Mouse (Mus musculus) kidney, embryonic 15.5 days (tissue): Measurements from ENCODE around the gene 0610040J01Rik. TPM values are rescaled to one million over a fixed set of nuclear protein-coding genes. Genes with fewer than 3 reads are reported as not detected.
"Not testable (repeated sequence)": the region's sequence is repeated elsewhere in the genome, so short reads cannot be mapped to it uniquely, and the experiment has no call there.

Experiments used
- ATAC-seq: fragments of 200-750 bp; cut with Nextera tagmentation; replicated peaks from 2 replicates; pipeline ENCODE4 v1.8.0; 2017; ENCODE audit warnings: moderate TSS enrichment; ENCODE audit not compliant: low FRiP score
- H3K27ac ChIP-seq: fragments of 300-500 bp; sonication (generic); 2 replicates; pipeline ENCODE4 v1.5.1; 2015; ENCODE audit warnings: mild to moderate bottlenecking, inconsistent platforms
- H3K27me3 ChIP-seq: fragments of 300-500 bp; sonication (generic); 2 replicates; pipeline ENCODE4 v1.6.1; 2015; ENCODE audit warnings: inconsistent platforms
- H3K36me3 ChIP-seq: fragments of 300-500 bp; sonication (generic); 2 replicates; pipeline ENCODE4 v1.6.1; 2015; ENCODE audit warnings: inconsistent platforms
- H3K4me1 ChIP-seq: fragments of 300-500 bp; sonication (generic); 2 replicates; pipeline ENCODE4 v1.6.1; 2015; ENCODE audit warnings: inconsistent platforms
- H3K4me2 ChIP-seq: fragments of 300-500 bp; sonication (generic); 2 replicates; pipeline ENCODE4 v1.6.1; 2015; ENCODE audit warnings: moderate library complexity, mild to moderate bottlenecking, inconsistent platforms
- H3K4me3 ChIP-seq: fragments of 300-500 bp; sonication (generic); replicated peaks from 2 replicates; pipeline ENCODE4 v1.5.1; 2015; ENCODE audit warnings: mild to moderate bottlenecking, inconsistent platforms
- H3K9ac ChIP-seq: fragments of 300-500 bp; sonication (generic); 2 replicates; pipeline ENCODE4 v1.6.1; 2015; ENCODE audit warnings: mild to moderate bottlenecking, inconsistent platforms
- H3K9me3 ChIP-seq: fragments of 300-500 bp; sonication (generic); replicated peaks from 2 replicates; pipeline ENCODE4 v1.6.1; 2016; ENCODE audit warnings: inconsistent platforms
- whole genome bisulfite sequencing: fragments of 180-500 bp; shearing (Covaris S2); methylation state at CpG from one replicate; pipeline ENCODE4 v1.1.7; 2015; ENCODE audit warnings: mixed read lengths; 5-methylcytosine and 5-hydroxymethylcytosine counted together
- polyA plus RNA-seq: library from polyadenylated mRNA; unstranded; fragments of >200 nt; fragmentation: Nextera tagmentation; extraction: Ambion mirVana; gene quantifications from 2 replicates; pipeline ENCODE4 v1.2.1, GENCODE M21; 2015

Gene 0610040J01Rik
- polyA plus RNA-seq, 1 experiment from 2014 or later, result 48.8 TPM

GRCm38 (mm10) chr5:63886292-63886691 lies 74.1 kb downstream of the 0610040J01Rik start:
- no peaks in the 10 kb centered on the region for H3K4me1 ChIP-seq
- H3K4me2 ChIP-seq, result no peak overlapping the region
- H3K27me3 ChIP-seq, result no peaks in the 10 kb centered on the region
- 84% methylated on average over 5 of the region's 5 CpGs for WGBS
- peaks cover 6% of the 10 kb centered on the region; the same call in 1 of the 2 replicates for H3K36me3 ChIP-seq
- H3K9me3 ChIP-seq, result no peaks in the 10 kb centered on the region
- ATAC-seq, result peak; percentile 26; the same call in 1 of the 2 replicates
- no peak overlapping the region for H3K27ac ChIP-seq
- no peak overlapping the region for H3K9ac ChIP-seq
- H3K4me3 ChIP-seq, result no peak overlapping the region

DNA sequence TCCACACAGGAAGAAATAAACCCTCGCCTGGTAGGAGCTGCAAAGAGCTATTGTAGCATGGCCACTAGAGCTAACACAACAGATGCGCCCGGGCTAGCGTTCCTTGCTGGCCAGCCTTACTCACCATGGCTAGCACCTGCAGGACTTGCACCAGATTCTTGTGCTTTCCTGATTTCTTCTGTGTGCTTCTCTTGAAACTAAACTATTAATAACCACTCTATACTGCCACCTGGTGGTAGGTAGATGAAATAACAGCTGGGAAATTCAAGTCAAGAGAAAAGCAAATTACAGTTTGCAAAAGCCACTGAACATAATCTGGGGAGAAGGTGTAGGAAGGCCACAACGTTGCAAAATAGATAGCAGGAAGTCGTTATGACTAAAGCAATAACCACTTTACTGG lies 74.5 kb downstream of the 0610040J01Rik start:
- no peaks in the 10 kb centered on the region for H3K4me1 ChIP-seq
- H3K4me3 ChIP-seq, result no peak overlapping the region
- peaks cover 6% of the 10 kb centered on the region; the same call in 1 of the 2 replicates for H3K36me3 ChIP-seq
- peak; percentile 62; the same call in 1 of the 2 replicates for ATAC-seq
- no peak overlapping the region for H3K4me2 ChIP-seq
- 41% methylated on average over 6 of the region's 6 CpGs for WGBS
- H3K9me3 ChIP-seq, result no peaks in the 10 kb centered on the region
- H3K9ac ChIP-seq, result no peak overlapping the region
- no peak overlapping the region for H3K27ac ChIP-seq
- no peaks in the 10 kb centered on the region for H3K27me3 ChIP-seq

GRCm38 (mm10) chr5:63887111-63887510 lies 74.9 kb downstream of the 0610040J01Rik start:
- no peak for ATAC-seq
- Histone ChIP-seq H3K36me3 (peaks cover 6% of the 10 kb centered on the region; the same call in 1 of the 2 replicates), H3K4me1 (no peaks in the 10 kb centered on the region), H3K9me3 (no peaks in the 10 kb centered on the region), H3K27me3 (no peaks in the 10 kb centered on the region), H3K4me2 (no peak overlapping the region), H3K9ac (no peak overlapping the region), H3K4me3 (no peak overlapping the region), H3K27ac (no peak overlapping the region)
- 96% methylated on average over 4 of the region's 4 CpGs for WGBS

GRCm38 (mm10) chr5:63891241-63891640 lies 79.1 kb downstream of the 0610040J01Rik start:
- Histone ChIP-seq H3K4me3 (no peak overlapping the region), H3K36me3 (peaks cover 6% of the 10 kb centered on the region; the same call in 1 of the 2 replicates), H3K9me3 (no peaks in the 10 kb centered on the region), H3K27ac (no peak overlapping the region), H3K4me2 (no peak overlapping the region), H3K27me3 (no peaks in the 10 kb centered on the region), H3K4me1 (peaks cover 7% of the 10 kb centered on the region; the same call in 1 of the 2 replicates), H3K9ac (no peak overlapping the region)
- ATAC-seq, result no peak
- WGBS, result 89% methylated on average over 4 of the region's 4 CpGs

- ATAC-seq, result no peak
- H3K4me2 ChIP-seq, result no peak overlapping the region
- H3K27ac ChIP-seq, result no peak overlapping the region
- H3K4me3 ChIP-seq, result no peak overlapping the region
- no peaks in the 10 kb centered on the region for H3K27me3 ChIP-seq
- no peak overlapping the region for H3K9ac ChIP-seq
- 60% methylated on average over 6 of the region's 6 CpGs for WGBS
- peaks cover 7% of the 10 kb centered on the region; the same call in 1 of the 2 replicates for H3K4me1 ChIP-seq
- no peaks in the 10 kb centered on the region for H3K9me3 ChIP-seq
- H3K36me3 ChIP-seq, result peaks cover 6% of the 10 kb centered on the region; the same call in 1 of the 2 replicates
Observed at GRCm38 (mm10) chr5:63891912-63892311, 79.7 kb downstream of the 0610040J01Rik start.

DNA sequence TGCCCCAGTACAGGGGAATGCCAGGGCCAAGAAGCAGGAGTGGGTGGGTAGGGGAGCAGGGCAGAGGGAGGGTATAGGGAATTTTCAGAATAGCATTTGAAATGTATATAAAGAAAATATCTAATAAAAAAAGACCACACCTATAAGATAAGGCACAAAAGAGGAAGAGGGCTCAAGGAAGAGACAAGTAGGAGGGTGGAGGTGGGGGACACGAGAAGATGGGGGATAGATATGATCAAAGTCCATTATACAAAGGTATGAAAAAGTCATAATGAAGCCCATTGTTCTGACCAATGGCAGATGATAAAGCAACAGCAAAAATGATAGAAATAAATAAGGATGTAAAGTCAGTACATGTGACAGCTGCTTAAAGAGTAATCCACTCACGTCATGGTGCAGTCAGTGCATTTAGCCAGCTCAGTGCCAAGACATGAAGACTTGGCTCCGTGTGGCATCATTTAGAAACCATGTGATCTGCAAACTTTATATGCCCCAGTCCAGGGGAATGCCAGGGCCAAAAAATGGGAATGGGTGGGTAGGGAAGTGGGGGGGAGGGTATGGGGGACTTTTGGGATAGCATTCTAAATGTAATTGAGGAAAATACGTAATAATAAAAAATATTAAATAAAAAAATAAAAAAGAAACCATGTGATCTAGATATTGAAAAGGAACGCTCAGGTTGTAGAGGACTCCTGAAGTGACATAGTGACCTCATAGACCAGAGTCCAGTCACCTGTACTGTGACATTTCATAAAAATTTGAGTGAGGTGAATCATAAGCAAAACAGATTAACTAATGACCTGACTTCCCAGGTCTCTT lies 85.0 kb downstream of the 0610040J01Rik start:
- not testable (repeated sequence) for H3K4me1 ChIP-seq, H3K9me3 ChIP-seq, H3K36me3 ChIP-seq, H3K27me3 ChIP-seq, ATAC-seq, H3K4me2 ChIP-seq, H3K4me3 ChIP-seq, H3K9ac ChIP-seq, H3K27ac ChIP-seq
- 92% methylated on average over 5 of the region's 5 CpGs for WGBS

- H3K4me3 ChIP-seq, result no peak overlapping the region
- H3K4me1 ChIP-seq, result peaks cover 3% of the 10 kb centered on the region; the same call in 1 of the 2 replicates
- no peaks in the 10 kb centered on the region for H3K27me3 ChIP-seq
- H3K36me3 ChIP-seq, result peaks cover 5% of the 10 kb centered on the region
- no peak for ATAC-seq
- no peak overlapping the region for H3K4me2 ChIP-seq
- H3K9me3 ChIP-seq, result no peaks in the 10 kb centered on the region
- 82% methylated on average over 3 of the region's 3 CpGs for WGBS
- no peak overlapping the region for H3K9ac ChIP-seq
- H3K27ac ChIP-seq, result no peak overlapping the region
Observed at GRCm38 (mm10) chr5:63897820-63898110, 85.6 kb downstream of the 0610040J01Rik start.

GRCm38 (mm10) chr5:63903329-63903728 lies 91.2 kb downstream of the 0610040J01Rik start:
- Histone ChIP-seq H3K4me3 (no peak overlapping the region), H3K4me2 (no peak overlapping the region), H3K36me3 (no peaks in the 10 kb centered on the region), H3K4me1 (peaks cover 15% of the 10 kb centered on the region), H3K27me3 (no peaks in the 10 kb centered on the region), H3K9ac (no peak overlapping the region), H3K9me3 (no peaks in the 10 kb centered on the region), H3K27ac (no peak overlapping the region)
- ATAC-seq, result no peak
- 71% methylated on average over 3 of the region's 3 CpGs for WGBS

DNA sequence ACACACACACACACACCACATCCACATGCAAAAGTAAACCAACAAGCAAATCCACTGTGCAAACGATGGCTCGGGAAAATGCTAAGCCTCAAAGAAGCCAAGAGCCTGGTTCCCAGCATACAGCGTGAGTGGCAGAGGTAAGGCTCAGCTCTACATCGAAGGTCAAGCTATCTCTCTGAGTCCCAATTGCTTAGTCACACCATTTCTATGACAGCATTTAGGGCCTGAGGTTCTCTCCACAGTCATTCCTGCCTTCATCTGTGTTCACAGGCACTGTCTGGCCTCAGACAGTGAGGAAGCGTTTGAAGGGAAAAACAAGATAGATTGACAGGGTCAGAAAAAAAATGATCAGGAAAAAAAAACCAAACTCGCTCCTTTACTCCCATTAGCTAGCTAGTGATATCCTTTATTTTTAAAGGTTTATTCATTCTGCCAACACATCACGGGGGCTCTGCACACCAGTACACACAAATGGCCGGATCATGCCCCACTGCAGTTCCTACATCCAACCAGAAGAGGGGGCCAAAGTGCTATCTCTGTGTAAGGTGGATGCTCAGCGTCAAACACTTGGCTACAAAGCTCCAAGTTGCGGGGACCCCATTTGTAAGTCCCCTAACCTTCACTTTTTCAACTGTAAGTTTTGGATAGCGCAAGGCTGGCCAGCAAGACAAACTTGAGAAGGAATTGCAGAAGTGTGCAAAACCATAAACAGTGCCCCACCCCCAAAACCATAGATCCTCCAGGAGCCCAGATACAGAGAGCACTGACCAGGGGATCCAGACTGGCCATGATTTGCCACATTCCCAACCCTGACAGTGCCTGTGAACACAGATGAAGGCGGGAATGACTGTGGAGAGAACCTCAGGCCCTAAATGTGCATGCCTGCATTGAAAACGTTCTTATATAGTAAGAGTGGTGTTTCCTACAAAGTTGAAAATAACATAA lies 94.3 kb downstream of the 0610040J01Rik start:
- H3K27ac ChIP-seq, result no peak overlapping the region
- H3K36me3 ChIP-seq, result no peaks in the 10 kb centered on the region
- peaks cover 15% of the 10 kb centered on the region for H3K4me1 ChIP-seq
- 0 out of 2 replicates have a peak overlapping the region, but pooled peaks have one; percentile 16 for H3K4me2 ChIP-seq
- no peaks in the 10 kb centered on the region for H3K9me3 ChIP-seq
- H3K27me3 ChIP-seq, result no peaks in the 10 kb centered on the region
- 40% methylated on average over 13 of the region's 13 CpGs for WGBS
- H3K9ac ChIP-seq, result no peak overlapping the region
- peak; percentile 73 for ATAC-seq
- H3K4me3 ChIP-seq, result no peak overlapping the region

GRCm38 (mm10) chr5:63907513-63907912 lies 95.3 kb downstream of the 0610040J01Rik start:
- Histone ChIP-seq H3K9ac (no peak overlapping the region), H3K4me2 (no peak overlapping the region), H3K4me1 (peaks cover 15% of the 10 kb centered on the region), H3K27ac (no peak overlapping the region), H3K9me3 (no peaks in the 10 kb centered on the region), H3K4me3 (no peak overlapping the region), H3K36me3 (no peaks in the 10 kb centered on the region), H3K27me3 (no peaks in the 10 kb centered on the region)
- no peak for ATAC-seq
- WGBS, result 42% methylated on average over 4 of the region's 4 CpGs

GRCm38 (mm10) chr5:63910171-63910960 lies 98.2 kb downstream of the 0610040J01Rik start:
- no peaks in the 10 kb centered on the region for H3K9me3 ChIP-seq
- H3K36me3 ChIP-seq, result no peaks in the 10 kb centered on the region; the same call in 1 of the 2 replicates
- H3K27ac ChIP-seq, result no peak overlapping the region
- 88% methylated on average over 10 of the region's 10 CpGs for WGBS
- no peak for ATAC-seq
- H3K4me1 ChIP-seq, result peaks cover 9% of the 10 kb centered on the region
- H3K4me3 ChIP-seq, result no peak overlapping the region
- no peaks in the 10 kb centered on the region for H3K27me3 ChIP-seq
- H3K4me2 ChIP-seq, result no peak overlapping the region
- H3K9ac ChIP-seq, result no peak overlapping the region
